ENCODE assay signal across 9 mouse cellular contexts in the genomic region with DNA sequence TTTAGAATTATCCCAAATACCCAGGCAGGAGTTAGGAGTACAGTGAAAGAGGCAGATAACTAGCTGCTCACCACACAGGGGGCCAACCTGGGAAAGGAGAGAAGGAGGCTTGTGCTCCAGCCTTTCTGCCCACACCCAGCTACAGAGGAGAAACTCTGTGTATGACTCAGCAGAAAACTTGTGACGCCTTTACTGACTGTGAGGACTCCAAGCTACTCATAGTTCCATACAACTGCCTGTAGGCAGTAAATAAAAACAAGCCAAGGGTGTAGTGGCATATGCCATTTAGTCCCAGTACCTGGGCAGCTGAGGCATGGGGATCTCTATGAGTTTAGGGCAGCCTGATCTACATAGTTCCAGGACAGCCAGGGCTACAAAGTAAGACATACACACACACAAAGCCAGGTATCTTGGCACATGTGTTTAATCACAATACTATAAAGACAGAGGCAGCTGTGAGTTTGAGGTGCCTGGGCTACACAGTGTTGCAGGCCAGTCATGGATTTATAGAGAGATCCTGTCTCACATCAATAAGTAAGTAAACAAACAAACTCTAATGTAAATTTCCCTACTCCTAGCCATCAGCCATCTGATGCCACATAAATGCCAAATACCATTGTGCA. TPM values are rescaled to one million over a fixed set of nuclear protein-coding genes. Genes with fewer than 3 reads are reported as not detected.
A peak's percentile ranks its signal among the peaks of the same experiment; 100 is the strongest.
DNase-seq lines count a peak whose midpoint lies in the region; ATAC-seq and TF ChIP-seq lines count a peak whose summit lies in the region.
"Had no signal": no experiment of that assay in that cellular context is flagged by ENCODE, and none has a peak within 500 bp of the region (broad histone marks: within the 10 kb centered on the region; RNA-seq: fewer than 3 reads in every experiment).

No protein-coding gene starts in this region.

- peak; percentile 26; the same call in 1 of the 2 replicates for ATAC-seq in embryonic facial prominence, embryonic 13.5 days (ENCODE audit: insufficient number of reproducible peaks, insufficient read depth, low FRiP score, low TSS enrichment, low read depth)
- no peak for ATAC-seq in midbrain, embryonic 16.5 days
- ATAC-seq in midbrain, embryonic 14.5 days (ENCODE audit: low FRiP score, low TSS enrichment): no peak
- ATAC-seq in heart, postnatal 0 days (ENCODE audit: insufficient read depth, low read depth): no peak
- ATAC-seq in stomach, embryonic 15.5 days (ENCODE audit: insufficient read depth, low FRiP score, low read depth): peak; percentile 85

- no peaks in the 10 kb centered on the region for H3K9me3 ChIP-seq in embryonic facial prominence, embryonic 13.5 days
- H3K9me3 ChIP-seq in embryonic facial prominence, embryonic 10.5 days: no peaks in the 10 kb centered on the region
- H3K9me3 ChIP-seq in midbrain, embryonic 16.5 days (replicated peaks; ENCODE audit: control insufficient read depth, low read length, poor library complexity, severe bottlenecking): no peaks in the 10 kb centered on the region
- H3K9me3 ChIP-seq in midbrain, embryonic 14.5 days (ENCODE audit: control insufficient read depth, low read length): no peaks in the 10 kb centered on the region
- no peaks in the 10 kb centered on the region for H3K9me3 ChIP-seq in heart, postnatal 0 days (replicated peaks; ENCODE audit: control insufficient read depth, low read length)
- no peaks in the 10 kb centered on the region for H3K9me3 ChIP-seq in stomach, embryonic 15.5 days

- TF ChIP-seq CTCF in heart, postnatal 0 days (IDR thresholded peaks at IDR 0.05; ENCODE audit: low read depth): no peak

- H3K4me1 ChIP-seq in embryonic facial prominence, embryonic 13.5 days: peaks cover 5% of the 10 kb centered on the region; the same call in 1 of the 2 replicates
- H3K4me1 ChIP-seq in embryonic facial prominence, embryonic 10.5 days: 0 out of 2 replicates have a peak, but pooled peaks cover 4% of the 10 kb centered on the region
- H3K4me1 ChIP-seq in midbrain, embryonic 16.5 days (ENCODE audit: control insufficient read depth, insufficient read depth, low read length): peaks cover 14% of the 10 kb centered on the region
- peaks cover 5% of the 10 kb centered on the region; the same call in 1 of the 2 replicates for H3K4me1 ChIP-seq in midbrain, embryonic 14.5 days (ENCODE audit: control insufficient read depth, insufficient read depth, low read length)
- H3K4me1 ChIP-seq in heart, postnatal 0 days (ENCODE audit: control insufficient read depth, insufficient read depth): no peaks in the 10 kb centered on the region
- peaks cover 6% of the 10 kb centered on the region; the same call in 1 of the 2 replicates for H3K4me1 ChIP-seq in stomach, embryonic 15.5 days

- no peak for DNase-seq in embryonic facial prominence, embryonic 10.5 days (ENCODE audit: low spot score)
- no peak for DNase-seq in midbrain, embryonic 14.5 days
- no peak for DNase-seq in heart, postnatal 0 days (ENCODE audit: low spot score)
- no peak for DNase-seq in urinary bladder, adult 18-20 months (ENCODE audit: low spot score in 2 of 2)
- no peak for DNase-seq in kidney, postnatal 25 days
- DNase-seq: embryo, embryonic 11 days had no signal

- H3K4me3 ChIP-seq in embryonic facial prominence, embryonic 13.5 days: no peak overlapping the region
- H3K4me3 ChIP-seq in embryonic facial prominence, embryonic 10.5 days: no peak overlapping the region
- H3K4me3 ChIP-seq in midbrain, embryonic 16.5 days (ENCODE audit: low read depth, low read length): no peak overlapping the region
- H3K4me3 ChIP-seq in midbrain, embryonic 14.5 days (replicated peaks; ENCODE audit: low read depth, low read length): no peak overlapping the region
- no peak overlapping the region for H3K4me3 ChIP-seq in heart, postnatal 0 days (ENCODE audit: low read depth, low read length)
- no peak overlapping the region for H3K4me3 ChIP-seq in stomach, embryonic 15.5 days (replicated peaks)

- no peak for TF ChIP-seq EP300 in heart, postnatal 0 days (IDR thresholded peaks at IDR 0.05; ENCODE audit: low read depth)

- H3K9ac ChIP-seq in embryonic facial prominence, embryonic 13.5 days: no peak overlapping the region
- 0 out of 2 replicates have a peak overlapping the region, but pooled peaks have one; percentile 21 for H3K9ac ChIP-seq in midbrain, embryonic 16.5 days (ENCODE audit: low read depth, low read length)
- H3K9ac ChIP-seq in midbrain, embryonic 14.5 days (replicated peaks; ENCODE audit: low read length): no peak overlapping the region
- H3K9ac ChIP-seq in heart, postnatal 0 days (replicated peaks; ENCODE audit: low read depth, low read length): no peak overlapping the region
- H3K9ac ChIP-seq in stomach, embryonic 15.5 days: no peak overlapping the region

- H3K4me2 ChIP-seq in embryonic facial prominence, embryonic 13.5 days: no peak overlapping the region
- no peak overlapping the region for H3K4me2 ChIP-seq in midbrain, embryonic 16.5 days (ENCODE audit: low read length)
- H3K4me2 ChIP-seq in midbrain, embryonic 14.5 days (ENCODE audit: low read length): no peak overlapping the region
- H3K4me2 ChIP-seq in heart, postnatal 0 days (ENCODE audit: low read depth, low read length): no peak overlapping the region
- no peak overlapping the region for H3K4me2 ChIP-seq in stomach, embryonic 15.5 days

- WGBS in embryonic facial prominence, embryonic 13.5 days: 65% methylated on average over 1 of the region's 1 CpGs
- WGBS in embryonic facial prominence, embryonic 10.5 days: 82% methylated on average over 1 of the region's 1 CpGs
- 67% methylated on average over 1 of the region's 1 CpGs for WGBS in midbrain, embryonic 16.5 days
- WGBS in midbrain, embryonic 14.5 days: 60% methylated on average over 1 of the region's 1 CpGs
- WGBS in heart, postnatal 0 days: 3% methylated on average over 1 of the region's 1 CpGs
- WGBS in stomach, embryonic 15.5 days: 51% methylated on average over 1 of the region's 1 CpGs

- peak overlapping the region; percentile 16; the same call in 1 of the 2 replicates for H3K27ac ChIP-seq in embryonic facial prominence, embryonic 13.5 days
- H3K27ac ChIP-seq in embryonic facial prominence, embryonic 10.5 days (replicated peaks): no peak overlapping the region
- H3K27ac ChIP-seq in midbrain, embryonic 16.5 days (ENCODE audit: low read length): peak overlapping the region; percentile 49
- no peak overlapping the region for H3K27ac ChIP-seq in midbrain, embryonic 14.5 days (replicated peaks; ENCODE audit: low read depth, low read length)
- peak overlapping the region; percentile 36 for H3K27ac ChIP-seq in heart, postnatal 0 days (ENCODE audit: low read depth)
- no peak overlapping the region for H3K27ac ChIP-seq in stomach, embryonic 15.5 days

- no peaks in the 10 kb centered on the region for H3K27me3 ChIP-seq in embryonic facial prominence, embryonic 13.5 days
- no peaks in the 10 kb centered on the region for H3K27me3 ChIP-seq in embryonic facial prominence, embryonic 10.5 days (replicated peaks; ENCODE audit: low read depth, poor library complexity, severe bottlenecking)
- H3K27me3 ChIP-seq in midbrain, embryonic 16.5 days (ENCODE audit: control insufficient read depth, insufficient read depth, low read depth, low read length): no peaks in the 10 kb centered on the region
- H3K27me3 ChIP-seq in midbrain, embryonic 14.5 days (ENCODE audit: control insufficient read depth, insufficient read depth, low read length): no peaks in the 10 kb centered on the region
- H3K27me3 ChIP-seq in heart, postnatal 0 days (ENCODE audit: control insufficient read depth, insufficient read depth, low read length): no peaks in the 10 kb centered on the region
- H3K27me3 ChIP-seq in stomach, embryonic 15.5 days (replicated peaks): no peaks in the 10 kb centered on the region

- H3K36me3 ChIP-seq in embryonic facial prominence, embryonic 13.5 days: peaks cover 77% of the 10 kb centered on the region
- peaks cover 97% of the 10 kb centered on the region for H3K36me3 ChIP-seq in embryonic facial prominence, embryonic 10.5 days (replicated peaks)
- peaks cover 4% of the 10 kb centered on the region; the same call in 1 of the 2 replicates for H3K36me3 ChIP-seq in midbrain, embryonic 16.5 days (ENCODE audit: control insufficient read depth, insufficient read depth, low read length)
- H3K36me3 ChIP-seq in midbrain, embryonic 14.5 days (ENCODE audit: control insufficient read depth, insufficient read depth, low read length): peaks cover 37% of the 10 kb centered on the region
- peaks cover 80% of the 10 kb centered on the region for H3K36me3 ChIP-seq in heart, postnatal 0 days (replicated peaks; ENCODE audit: control insufficient read depth, insufficient read depth, low read length)
- peaks cover 35% of the 10 kb centered on the region for H3K36me3 ChIP-seq in stomach, embryonic 15.5 days

RNA-seq across cellular contexts. Expression of a gene that starts 24.1 kb away (rescaled TPM):
- 62.3 and 65.6 TPM in 2 replicates for polyA plus RNA-seq in embryonic facial prominence, embryonic 13.5 days (2015; fragmentation: Nextera tagmentation; extraction: Ambion mirVana)
- 49.2 and 54.8 TPM in 2 replicates for polyA plus RNA-seq in embryonic facial prominence, embryonic 10.5 days (2016; fragmentation: Nextera tagmentation; extraction: Ambion mirVana)
- polyA plus RNA-seq in midbrain, embryonic 16.5 days (2015; fragmentation: Nextera tagmentation; extraction: Ambion mirVana): 44.8 and 49.0 TPM in 2 replicates
- polyA plus RNA-seq in midbrain, embryonic 14.5 days (2014; fragmentation: Nextera tagmentation; extraction: Ambion mirVana): 35.9 and 49.8 TPM in 2 replicates
- total RNA-seq in heart, postnatal 0 days (2014; rRNA removed; ENCODE audit: low replicate concordance): 43.0 and 65.5 TPM in 2 replicates
- 31.1 and 32.2 TPM in 2 replicates for polyA plus RNA-seq in heart, postnatal 0 days (2015; fragmentation: Nextera tagmentation; extraction: Ambion mirVana)
- polyA plus RNA-seq in stomach, embryonic 15.5 days (2015; fragmentation: Nextera tagmentation; extraction: Ambion mirVana): 43.3 and 48.8 TPM in 2 replicates

Comparison
In these comparisons a context has a peak if more than half of its experiments do, and no peak if none do; other contexts are left out.
1. H3K27ac ChIP-seq: peak in embryonic facial prominence, embryonic 13.5 days (single experiment), midbrain, embryonic 16.5 days (single experiment) and heart, postnatal 0 days (single experiment); none in embryonic facial prominence, embryonic 10.5 days (single experiment), midbrain, embryonic 14.5 days (single experiment) and stomach, embryonic 15.5 days (single experiment).
2. ATAC-seq: peak in embryonic facial prominence, embryonic 13.5 days (single experiment) and stomach, embryonic 15.5 days (single experiment); none in midbrain, embryonic 16.5 days (single experiment), midbrain, embryonic 14.5 days (single experiment) and heart, postnatal 0 days (single experiment).